Mouse (Mus musculus) embryo, embryonic 11 days (tissue): ENCODE measurements around the gene Kmt2d.

Experiments used
- DNase-seq: peaks from one replicate; pipeline ENCODE4 v3.0.0-alpha.2; 2015

The Kmt2d gene

GRCm38 (mm10) chr15:98886667-98887387 lies 15.8 kb upstream of the Kmt2d start:
- no peak for DNase-seq

- no peak for DNase-seq
Observed at GRCm38 (mm10) chr15:98884106-98884505, 13.1 kb upstream of the Kmt2d start.

- no peak for DNase-seq
Observed at GRCm38 (mm10) chr15:98883661-98884060, 12.7 kb upstream of the Kmt2d start.

- DNase-seq, result no peak
Observed at GRCm38 (mm10) chr15:98881656-98882008, 10.6 kb upstream of the Kmt2d start.

GRCm38 (mm10) chr15:98880978-98881655 lies 10.1 kb upstream of the Kmt2d start:
- DNase-seq, result peak; percentile 98

GRCm38 (mm10) chr15:98877331-98877730 lies 6.3 kb upstream of the Kmt2d start:
- DNase-seq, result peak; percentile 90

GRCm38 (mm10) chr15:98871916-98872888 lies 1.2 kb upstream of the Kmt2d start:
- peak; percentile 98 for DNase-seq

GRCm38 (mm10) chr15:98870179-98871069 lies 580 bp downstream of the Kmt2d start:
- DNase-seq, result no peak

GRCm38 (mm10) chr15:98869342-98870178 lies 1.4 kb downstream of the Kmt2d start:
- DNase-seq, result no peak

- no peak for DNase-seq
Observed at GRCm38 (mm10) chr15:98868346-98869063, 2.5 kb downstream of the Kmt2d start.

GRCm38 (mm10) chr15:98867321-98867720 lies 3.7 kb downstream of the Kmt2d start:
- DNase-seq, result peak; percentile 45

GRCm38 (mm10) chr15:98866501-98866900 lies 4.5 kb downstream of the Kmt2d start:
- no peak for DNase-seq

GRCm38 (mm10) chr15:98865771-98866170 lies 5.2 kb downstream of the Kmt2d start:
- no peak for DNase-seq

GRCm38 (mm10) chr15:98864951-98865350 lies 6.1 kb downstream of the Kmt2d start:
- DNase-seq, result no peak

- DNase-seq, result no peak
Observed at GRCm38 (mm10) chr15:98863451-98863958, 7.5 kb downstream of the Kmt2d start.

GRCm38 (mm10) chr15:98861701-98862410 lies 9.1 kb downstream of the Kmt2d start:
- DNase-seq, result no peak

GRCm38 (mm10) chr15:98860921-98861320 lies 10.1 kb downstream of the Kmt2d start:
- no peak for DNase-seq

GRCm38 (mm10) chr15:98859319-98860043 lies 11.5 kb downstream of the Kmt2d start:
- DNase-seq, result no peak

GRCm38 (mm10) chr15:98854214-98854613 lies 16.8 kb downstream of the Kmt2d start:
- DNase-seq, result no peak
